Mouse (Mus musculus) kidney, postnatal 0 days (tissue): Measurements from ENCODE around the gene Gspt1. TPM values are rescaled to one million over a fixed set of nuclear protein-coding genes. Genes with fewer than 3 reads are reported as not detected.

ENCODE experiments used
- ATAC-seq: fragments of 200-750 bp; cut with Nextera tagmentation; replicated peaks from 2 replicates; pipeline ENCODE4 v1.8.0; 2017; ENCODE audit warnings: low read depth, moderate number of reproducible peaks, moderate TSS enrichment, moderate library complexity; ENCODE audit not compliant: low FRiP score
- DNase-seq: peaks from one replicate; pipeline ENCODE4 v3.0.0-alpha.2; 2016; ENCODE audit warnings: low spot score
- H3K27ac ChIP-seq: fragments of 300-500 bp; sonication (generic); 2 replicates; pipeline ENCODE4 v1.5.1; 2014; ENCODE audit warnings: mild to moderate bottlenecking
- H3K27me3 ChIP-seq: fragments of 300-500 bp; sonication (generic); 2 replicates; pipeline ENCODE4 v1.6.1; 2014; ENCODE audit warnings: low read length, mixed read lengths; ENCODE audit not compliant: insufficient read depth
- H3K36me3 ChIP-seq: fragments of 300-500 bp; sonication (generic); 2 replicates; pipeline ENCODE4 v1.6.1; 2014; ENCODE audit warnings: low read length, mixed read lengths; ENCODE audit not compliant: insufficient read depth
- H3K4me1 ChIP-seq: fragments of 300-500 bp; sonication (generic); replicated peaks from 2 replicates; pipeline ENCODE4 v1.6.1; 2014; ENCODE audit warnings: antibody characterized with exemption, low read length, mixed read lengths; ENCODE audit not compliant: insufficient read depth
- H3K4me2 ChIP-seq: fragments of 300-500 bp; sonication (generic); 2 replicates; pipeline ENCODE4 v1.6.1; 2014; ENCODE audit warnings: mild to moderate bottlenecking, low read length, moderate library complexity, mixed read lengths
- H3K4me3 ChIP-seq: fragments of 300-500 bp; sonication (generic); replicated peaks from 2 replicates; pipeline ENCODE4 v1.5.1; 2014; ENCODE audit warnings: low read depth, low read length
- H3K9ac ChIP-seq: fragments of 300-500 bp; sonication (generic); 2 replicates; pipeline ENCODE4 v1.6.1; 2014; ENCODE audit warnings: low read depth, low read length
- H3K9me3 ChIP-seq: fragments of 300-500 bp; sonication (generic); replicated peaks from 2 replicates; pipeline ENCODE4 v1.6.1; 2016; ENCODE audit warnings: low read length, inconsistent platforms, mixed read lengths
- CTCF ChIP-seq: IDR thresholded peaks from 2 replicates; pipeline ENCODE4 v1.5.1; 2016; ENCODE audit warnings: antibody characterized with exemption, low read depth, mild to moderate bottlenecking, moderate library complexity
- whole genome bisulfite sequencing: fragments of 180-500 bp; shearing (Covaris S2); extraction: QIAGEN DNeasy Blood & Tissue Kit; methylation state at CpG from one replicate; pipeline ENCODE4 v1.1.7; 2014; 5-methylcytosine and 5-hydroxymethylcytosine counted together
- polyA plus RNA-seq: library from polyadenylated mRNA; unstranded; fragments of >200 nt; fragmentation: Nextera tagmentation; extraction: Ambion mirVana; gene quantifications from 2 replicates; pipeline ENCODE4 v1.2.1, GENCODE M21; 2015

Gspt1 gene
- polyA plus RNA-seq, 1 experiment from 2014 or later = 67.6 TPM

GRCm38 (mm10) chr16:11266556-11266955, 12.4 kb upstream of the Gspt1 start:
- no peaks in the 10 kb centered on the region for H3K27me3 ChIP-seq
- H3K4me2 ChIP-seq = no peak overlapping the region
- no peaks in the 10 kb centered on the region for H3K9me3 ChIP-seq
- H3K4me1 ChIP-seq = no peaks in the 10 kb centered on the region
- H3K9ac ChIP-seq = no peak overlapping the region
- ATAC-seq (peak; percentile 61), DNase-seq (no peak)
- no peaks in the 10 kb centered on the region for H3K36me3 ChIP-seq
- no peak overlapping the region for H3K4me3 ChIP-seq
- TF ChIP-seq CTCF = no peak
- H3K27ac ChIP-seq = no peak overlapping the region
- WGBS = 93% methylated on average over 2 of the region's 2 CpGs

- H3K4me1 ChIP-seq = no peaks in the 10 kb centered on the region
- H3K27me3 ChIP-seq = no peaks in the 10 kb centered on the region
- TF ChIP-seq CTCF = no peak
- no peak for DNase-seq
- ATAC-seq = no peak
- no peak overlapping the region for H3K4me2 ChIP-seq
- no peak overlapping the region for H3K4me3 ChIP-seq
- H3K27ac ChIP-seq = no peak overlapping the region
- H3K36me3 ChIP-seq = no peaks in the 10 kb centered on the region
- H3K9me3 ChIP-seq = no peaks in the 10 kb centered on the region
- no peak overlapping the region for H3K9ac ChIP-seq
Observed at GRCm38 (mm10) chr16:11263266-11263665, 9.1 kb upstream of the Gspt1 start.

DNA sequence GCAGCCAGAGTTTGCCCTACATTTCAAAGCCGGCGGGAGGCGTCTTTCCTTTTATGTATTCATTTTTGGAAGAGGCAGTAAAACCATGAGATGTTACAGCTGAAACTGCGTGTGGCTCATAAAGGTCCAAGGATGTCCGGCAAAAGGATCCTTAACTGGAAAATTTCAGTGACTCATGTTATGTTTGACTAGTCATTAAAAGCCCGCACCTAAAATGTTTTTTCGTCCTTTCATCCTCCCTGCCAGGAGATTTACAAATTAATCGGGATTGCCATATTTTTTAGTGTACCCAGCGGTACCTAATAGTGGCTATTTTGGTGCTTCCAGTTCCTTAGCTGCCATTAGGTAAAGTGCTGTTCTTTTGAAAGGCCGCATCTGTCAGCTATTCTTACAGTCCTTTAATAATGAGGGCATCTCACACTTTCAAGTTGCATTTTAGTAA, 619 bp upstream of the Gspt1 start:
- TF ChIP-seq CTCF = 0 out of 2 replicates have a peak, but pooled peaks have one; percentile 1
- WGBS = 8% methylated on average over 10 of the region's 10 CpGs

DNA sequence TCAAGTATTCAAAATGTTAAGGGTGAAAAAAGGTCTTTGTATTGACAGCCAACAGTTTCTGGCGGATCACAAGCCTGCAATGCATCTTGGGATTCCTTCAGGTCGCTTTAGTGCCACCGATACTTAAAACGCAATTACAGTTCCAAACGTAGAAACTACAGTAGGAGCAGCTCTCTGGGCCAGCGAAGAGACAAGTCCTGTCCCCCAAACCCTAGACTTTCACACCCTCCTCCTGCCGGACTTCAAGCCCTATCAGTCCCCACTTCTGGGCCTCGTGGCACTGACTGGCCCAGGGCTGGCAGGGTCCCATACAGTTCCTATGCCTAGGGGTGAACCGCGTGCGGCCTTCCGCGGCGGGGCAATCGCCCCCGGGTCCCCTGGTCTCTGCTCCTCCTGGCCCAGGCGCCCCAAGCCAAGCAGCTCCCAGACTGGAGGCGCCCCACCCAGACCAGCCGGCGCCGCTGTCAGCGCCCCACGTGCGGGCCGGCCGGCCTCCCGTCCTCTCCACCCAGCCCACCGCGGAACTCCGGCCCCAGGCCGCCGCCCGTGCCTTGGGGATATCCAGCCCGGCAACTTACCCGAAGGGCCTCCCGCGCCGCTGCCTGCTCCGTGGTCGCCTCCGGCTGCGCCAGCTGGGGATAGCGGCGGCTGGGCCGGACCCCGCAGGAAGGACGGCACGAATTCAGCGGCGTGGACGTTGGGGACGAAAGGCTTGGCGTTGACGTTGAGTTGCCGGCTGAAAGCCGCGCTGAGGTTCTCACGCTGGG, 877 bp downstream of the Gspt1 start:
- TF ChIP-seq CTCF = no peak
- ATAC-seq (peak; percentile 27), DNase-seq (peak; percentile 66)
- Histone ChIP-seq H3K4me3 (peak overlapping the region; percentile 98), H3K9ac (peak overlapping the region; percentile 97), H3K27ac (peak overlapping the region; percentile 98), H3K4me2 (peak overlapping the region; percentile 74), H3K4me1 (peaks cover 15% of the 10 kb centered on the region; the same call in 1 of the 2 replicates), H3K36me3 (no peaks in the 10 kb centered on the region), H3K27me3 (no peaks in the 10 kb centered on the region), H3K9me3 (no peaks in the 10 kb centered on the region)
- under 1% methylated on average over 55 of the region's 58 CpGs for WGBS

More for the DNA sequence above, 619 bp upstream of the Gspt1 start:
- peak overlapping the region; percentile 58 for H3K9ac ChIP-seq
- peak overlapping the region; percentile 98 for H3K4me3 ChIP-seq
- H3K27ac ChIP-seq = peak overlapping the region; percentile 87
- H3K4me1 ChIP-seq = peaks cover 15% of the 10 kb centered on the region; the same call in 1 of the 2 replicates
- H3K9me3 ChIP-seq = no peaks in the 10 kb centered on the region
- H3K27me3 ChIP-seq = no peaks in the 10 kb centered on the region
- ATAC-seq (0 out of 2 replicates have a peak, but pooled peaks have one; percentile 1), DNase-seq (no peak)
- no peaks in the 10 kb centered on the region for H3K36me3 ChIP-seq
- peak overlapping the region; percentile 74 for H3K4me2 ChIP-seq

- H3K4me3 ChIP-seq = no peak overlapping the region
- ATAC-seq (no peak), DNase-seq (no peak)
- TF ChIP-seq CTCF = no peak
- no peak overlapping the region for H3K9ac ChIP-seq
- H3K36me3 ChIP-seq = no peaks in the 10 kb centered on the region
- no peaks in the 10 kb centered on the region for H3K9me3 ChIP-seq
- no peak overlapping the region for H3K4me2 ChIP-seq
- WGBS = 67% methylated on average over 2 of the region's 2 CpGs
- no peak overlapping the region for H3K27ac ChIP-seq
- peaks cover 9% of the 10 kb centered on the region; the same call in 1 of the 2 replicates for H3K4me1 ChIP-seq
- no peaks in the 10 kb centered on the region for H3K27me3 ChIP-seq
Observed at GRCm38 (mm10) chr16:11247791-11248190, 6.3 kb downstream of the Gspt1 start.

DNA sequence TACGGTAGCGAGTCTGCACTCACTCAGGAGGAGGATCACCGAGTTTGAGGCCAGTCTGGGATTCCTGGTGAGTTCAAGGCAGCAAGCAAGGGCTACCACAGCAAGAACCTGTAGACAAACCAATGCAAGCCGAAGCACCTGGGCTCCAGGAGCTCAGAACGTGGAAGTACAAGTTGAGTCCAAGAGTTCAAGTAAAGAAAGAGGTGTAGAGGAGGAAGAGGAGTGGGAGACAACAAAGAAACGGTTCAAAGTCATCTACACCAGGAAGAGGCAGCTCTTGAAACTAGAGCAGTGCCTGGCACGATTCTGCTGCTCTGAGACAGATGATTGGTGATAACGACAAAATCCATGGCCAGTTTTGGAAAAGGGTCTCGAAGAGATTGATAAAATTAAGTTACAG, 8.4 kb downstream of the Gspt1 start:
- H3K27me3 ChIP-seq = no peaks in the 10 kb centered on the region
- WGBS = 74% methylated on average over 9 of the region's 9 CpGs
- DNase-seq (no peak), ATAC-seq (no peak)
- no peak overlapping the region for H3K4me2 ChIP-seq
- H3K27ac ChIP-seq = no peak overlapping the region
- TF ChIP-seq CTCF = no peak
- no peaks in the 10 kb centered on the region for H3K36me3 ChIP-seq
- H3K4me3 ChIP-seq = no peak overlapping the region
- no peaks in the 10 kb centered on the region for H3K9me3 ChIP-seq
- H3K9ac ChIP-seq = no peak overlapping the region
- no peaks in the 10 kb centered on the region for H3K4me1 ChIP-seq
